Mouse (Mus musculus) heart, adult 2 months (tissue): ENCODE results near the gene Myo6.

ENCODE experiments used
- CTCF ChIP-seq: fragments of 200-600 bp; IDR thresholded peaks from 2 replicates; pipeline ENCODE4 v1.8.1; 2022; ENCODE audit warnings: antibody characterized with exemption, mild to moderate bottlenecking, moderate library complexity
- POLR2A ChIP-seq: fragments of 200-500 bp; IDR thresholded peaks from 2 replicates; pipeline ENCODE4 v1.6.1; 2011; ENCODE audit warnings: mild to moderate bottlenecking, low read depth, low read length, control low read depth; ENCODE audit not compliant: insufficient read depth

DNA sequence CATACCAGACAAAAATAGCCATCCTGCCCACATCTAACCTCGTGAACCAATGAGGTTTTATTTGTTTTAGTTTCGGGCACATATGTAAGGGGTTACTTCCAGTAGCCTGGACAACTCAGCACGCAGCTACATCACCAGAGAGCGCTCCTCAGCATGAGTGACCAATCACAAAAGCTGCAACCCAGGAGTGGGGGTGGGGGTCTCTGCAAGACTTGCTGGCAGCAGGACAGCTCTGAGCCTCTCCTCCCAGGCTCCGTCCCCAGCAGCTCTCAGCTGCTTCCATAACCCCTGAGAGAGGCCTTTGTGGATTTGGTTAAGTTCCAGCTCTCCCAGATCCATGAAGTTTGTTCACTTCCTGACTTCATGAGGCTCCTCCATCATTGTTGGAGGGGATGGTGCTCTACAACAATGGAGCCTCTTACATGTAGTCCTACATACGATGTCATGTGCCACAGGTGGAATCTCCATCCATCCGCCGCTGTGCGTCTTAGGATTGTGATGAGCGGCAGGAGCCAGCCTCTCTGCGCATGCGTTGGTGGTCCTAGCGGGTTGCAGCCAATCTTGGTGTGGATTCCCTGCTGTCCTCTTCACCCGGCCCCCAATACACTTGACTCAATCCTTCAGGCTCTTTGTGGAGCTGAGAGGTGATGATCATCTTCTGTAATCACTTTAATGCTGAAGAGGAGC, 37.7 kb downstream of the Myo6 start:
- TF ChIP-seq CTCF (no peak), POLR2A (no peak)
